Mouse (Mus musculus) embryonic facial prominence, embryonic 14.5 days (tissue): Measurements from ENCODE around the gene Mier3. TPM values are rescaled to one million over a fixed set of nuclear protein-coding genes. Genes with fewer than 3 reads are reported as not detected.

Experiments
- ATAC-seq: fragments of 200-750 bp; cut with Nextera tagmentation; 2 replicates; pipeline ENCODE4 v1.8.0; 2017; ENCODE audit warnings: low read depth, moderate number of reproducible peaks, moderate TSS enrichment
- DNase-seq: peaks from one replicate; pipeline ENCODE4 v3.0.0-alpha.2; 2015; ENCODE audit warnings: low spot score
- H3K27ac ChIP-seq: fragments of 300-500 bp; sonication (generic); replicated peaks from 2 replicates; pipeline ENCODE4 v1.5.1; 2014; ENCODE audit warnings: low read depth, mild to moderate bottlenecking, low read length, moderate library complexity
- H3K27me3 ChIP-seq: fragments of 300-500 bp; sonication (generic); replicated peaks from 2 replicates; pipeline ENCODE4 v1.6.1; 2014; ENCODE audit warnings: low read length; ENCODE audit not compliant: control insufficient read depth, insufficient read depth
- H3K36me3 ChIP-seq: fragments of 300-500 bp; sonication (generic); 2 replicates; pipeline ENCODE4 v1.6.1; 2014; ENCODE audit warnings: low read length, mixed read lengths; ENCODE audit not compliant: control insufficient read depth, insufficient read depth
- H3K4me1 ChIP-seq: fragments of 300-500 bp; sonication (generic); 2 replicates; pipeline ENCODE4 v1.6.1; 2014; ENCODE audit warnings: antibody characterized with exemption, low read length; ENCODE audit not compliant: control insufficient read depth, insufficient read depth
- H3K4me2 ChIP-seq: fragments of 300-500 bp; sonication (generic); 2 replicates; pipeline ENCODE4 v1.6.1; 2014; ENCODE audit warnings: low read depth, mild to moderate bottlenecking, low read length, moderate library complexity, mixed read lengths
- H3K4me3 ChIP-seq: fragments of 300-500 bp; sonication (generic); 2 replicates; pipeline ENCODE4 v1.5.1; 2014; ENCODE audit warnings: low read depth, mild to moderate bottlenecking, low read length
- H3K9ac ChIP-seq: fragments of 300-500 bp; sonication (generic); 2 replicates; pipeline ENCODE4 v1.6.1; 2014; ENCODE audit warnings: low read depth, mild to moderate bottlenecking, low read length, moderate library complexity, mixed read lengths
- H3K9me3 ChIP-seq: fragments of 300-500 bp; sonication (generic); 2 replicates; pipeline ENCODE4 v1.6.1; 2016; ENCODE audit warnings: low read length; ENCODE audit not compliant: control insufficient read depth
- WGBS: fragments of 180-500 bp; shearing (Covaris S2); extraction: QIAGEN DNeasy Blood & Tissue Kit; methylation state at CpG from one replicate; pipeline ENCODE4 v1.1.7; 2014; 5-methylcytosine and 5-hydroxymethylcytosine counted together
- polyA plus RNA-seq: library from polyadenylated mRNA; unstranded; fragments of >200 nt; fragmentation: Nextera tagmentation; extraction: Ambion mirVana; gene quantifications from 2 replicates; pipeline ENCODE4 v1.2.1, GENCODE M21; 2014

The Mier3 gene
- 28.4 and 28.7 TPM in 2 replicates for polyA plus RNA-seq

DNA sequence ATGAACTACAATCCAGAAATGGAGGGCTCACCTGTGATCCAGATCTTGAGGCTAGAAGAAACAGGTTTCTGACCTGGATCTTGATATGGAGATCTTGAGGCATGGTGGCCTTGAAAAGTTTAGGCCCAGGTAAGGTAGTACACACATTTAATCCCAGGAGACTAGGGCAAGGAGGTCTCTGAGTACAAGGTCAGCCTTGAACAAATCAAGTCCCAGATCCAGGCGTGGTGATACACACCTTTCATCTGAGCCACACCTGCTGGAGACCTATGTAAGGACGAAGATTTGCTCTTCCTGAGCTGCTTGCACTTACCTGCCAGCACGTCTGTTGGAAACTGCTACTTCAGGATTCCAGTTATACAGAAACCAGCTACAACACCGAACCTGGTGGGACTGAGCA, at the start of gene Mier3:
Gene Mier3 (plus strand): TSS at position 301 of the 400 bp plus-strand sequence.
- DNase-seq (no peak), ATAC-seq (no peak)
- Histone ChIP-seq H3K4me2 (no peak within 1 kb of the TSS), H3K27ac (no peak within 1 kb of the TSS), H3K4me3 (no peak within 1 kb of the TSS), H3K9me3 (no peaks in the 10 kb centered on the region), H3K4me1 (0 out of 2 replicates have a peak, but pooled peaks cover 5% of the 10 kb centered on the region), H3K27me3 (no peaks in the 10 kb centered on the region), H3K9ac (no peak within 1 kb of the TSS), H3K36me3 (no peaks in the 10 kb centered on the region)
- 82% methylated on average over 4 of the region's 4 CpGs for WGBS

DNA sequence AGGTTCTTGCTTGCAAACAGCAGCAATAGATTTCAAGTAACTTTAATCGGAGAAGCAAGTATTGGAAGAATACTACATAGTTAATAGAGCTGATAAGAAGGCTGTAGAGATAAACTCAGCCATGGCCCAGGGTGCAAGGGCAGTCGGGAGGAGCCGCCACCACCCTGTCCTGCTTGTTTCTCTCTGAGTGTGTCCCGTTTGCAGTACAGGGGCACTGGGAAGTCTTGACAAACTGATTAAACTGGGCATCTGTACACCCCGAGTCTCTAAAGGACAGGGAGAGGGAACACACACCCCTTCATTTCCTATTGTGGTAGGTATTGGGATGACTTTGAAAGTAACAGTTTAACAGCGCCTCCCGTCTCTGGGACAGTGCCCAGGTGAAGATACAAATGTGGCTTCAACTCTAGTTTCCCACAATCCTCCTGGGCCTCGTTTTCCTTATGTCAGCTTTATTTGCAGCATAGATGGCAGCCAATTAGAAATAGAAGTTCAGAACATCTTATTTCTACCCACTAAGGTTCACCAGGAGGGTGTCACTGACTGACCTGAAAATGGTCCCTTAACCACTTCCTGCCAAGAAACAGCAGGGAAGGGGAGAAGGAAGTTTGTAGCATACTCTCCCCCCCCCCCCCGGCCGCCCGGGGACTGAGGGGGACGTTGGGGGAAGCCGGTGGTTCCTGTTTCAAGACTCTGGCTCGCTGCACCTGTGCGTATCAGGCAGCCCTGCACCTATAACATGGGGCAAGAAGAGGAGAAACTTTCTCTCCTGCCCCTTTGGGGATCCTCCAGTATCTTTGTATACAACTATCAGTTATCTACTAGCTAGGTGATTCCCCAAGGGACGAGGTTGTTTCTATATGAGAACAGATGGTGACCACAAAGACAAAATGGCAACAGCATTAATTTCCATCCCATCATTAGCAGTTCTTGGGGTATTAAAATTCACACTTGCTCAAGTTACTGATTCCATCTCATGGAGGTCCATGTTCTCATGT, 46.3 kb upstream of the Mier3 start:
- Histone ChIP-seq H3K4me1 (no peaks in the 10 kb centered on the region), H3K27me3 (no peaks in the 10 kb centered on the region), H3K9me3 (0 out of 2 replicates have a peak, but pooled peaks cover 4% of the 10 kb centered on the region), H3K9ac (no peak overlapping the region), H3K27ac (no peak overlapping the region), H3K4me2 (no peak overlapping the region), H3K4me3 (no peak overlapping the region), H3K36me3 (no peaks in the 10 kb centered on the region)
- ATAC-seq (no peak), DNase-seq (no peak)
- 87% methylated on average over 10 of the region's 16 CpGs for WGBS

DNA sequence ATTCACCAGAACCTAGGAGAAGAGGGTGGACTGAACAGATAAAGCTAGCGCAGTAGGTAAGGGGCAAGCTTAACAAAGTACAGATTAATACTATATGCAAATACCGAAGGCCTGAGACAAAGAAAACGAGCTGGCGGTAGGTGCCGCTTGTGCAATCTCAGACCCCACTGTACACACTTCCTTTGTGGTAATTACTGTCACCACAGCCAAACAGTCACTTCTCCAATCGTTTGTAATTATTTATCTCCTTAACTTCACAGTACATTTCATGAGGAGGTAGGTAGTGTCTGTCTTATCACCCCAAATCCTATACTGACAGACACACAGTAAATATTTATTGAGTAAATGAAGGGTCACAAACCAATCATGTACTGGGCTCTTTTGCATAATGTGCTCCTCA, 40.5 kb upstream of the Mier3 start:
- no peak for ATAC-seq
- Histone ChIP-seq H3K4me1 (no peaks in the 10 kb centered on the region), H3K4me3 (no peak overlapping the region), H3K4me2 (no peak overlapping the region), H3K27me3 (no peaks in the 10 kb centered on the region), H3K27ac (no peak overlapping the region), H3K9ac (no peak overlapping the region), H3K9me3 (0 out of 2 replicates have a peak, but pooled peaks cover 4% of the 10 kb centered on the region), H3K36me3 (no peaks in the 10 kb centered on the region)
- 88% methylated on average over 6 of the region's 6 CpGs for WGBS
- no peak for DNase-seq

DNA sequence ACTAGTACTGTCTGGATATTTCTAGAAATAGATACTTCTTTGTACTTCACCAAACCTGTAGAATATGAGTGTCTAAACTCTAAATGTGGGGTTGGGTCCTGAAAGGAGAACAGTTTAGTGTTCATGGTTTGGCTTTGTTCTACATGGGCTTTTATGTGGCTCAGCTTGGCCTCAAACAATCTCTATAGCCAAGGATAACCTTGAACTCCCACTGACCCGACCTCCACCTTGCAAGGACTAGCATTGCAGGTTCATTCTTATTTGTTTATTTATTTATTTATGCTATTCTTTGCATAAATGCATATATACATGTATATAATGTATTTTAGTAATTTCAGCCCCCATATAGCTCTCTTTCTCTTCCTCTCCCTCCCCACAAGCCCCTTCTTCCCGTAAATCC, 37.1 kb upstream of the Mier3 start:
- ATAC-seq (no peak), DNase-seq (no peak)
- Histone ChIP-seq H3K9ac (no peak overlapping the region), H3K4me3 (no peak overlapping the region), H3K27ac (no peak overlapping the region), H3K4me2 (no peak overlapping the region), H3K4me1 (no peaks in the 10 kb centered on the region), H3K9me3 (no peaks in the 10 kb centered on the region), H3K36me3 (no peaks in the 10 kb centered on the region), H3K27me3 (no peaks in the 10 kb centered on the region)
- 63% methylated on average over 2 of the region's 2 CpGs for WGBS

DNA sequence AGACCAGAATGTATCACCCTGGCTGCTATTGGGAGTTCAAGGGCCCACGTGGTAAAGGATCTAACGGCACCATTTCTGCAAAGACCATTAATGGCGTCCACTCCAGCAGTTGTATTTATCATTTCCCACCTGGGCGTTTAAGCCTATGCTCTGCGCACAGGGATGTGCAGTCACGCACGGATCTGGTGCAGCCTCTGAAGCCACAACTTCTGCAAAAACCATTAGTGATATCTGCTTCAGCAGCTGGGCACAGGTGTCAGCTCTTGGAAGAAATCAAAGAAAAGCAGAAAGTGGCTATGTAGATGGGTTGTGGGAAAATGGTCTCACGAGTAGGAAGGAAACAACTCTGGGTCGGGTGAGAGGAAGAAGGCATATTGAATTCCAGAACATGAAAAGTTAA, 34.6 kb upstream of the Mier3 start:
- Histone ChIP-seq H3K27ac (no peak overlapping the region), H3K9me3 (no peaks in the 10 kb centered on the region), H3K4me1 (no peaks in the 10 kb centered on the region), H3K36me3 (no peaks in the 10 kb centered on the region), H3K27me3 (no peaks in the 10 kb centered on the region), H3K4me2 (no peak overlapping the region), H3K4me3 (no peak overlapping the region), H3K9ac (no peak overlapping the region)
- no peak for DNase-seq
- WGBS, result 82% methylated on average over 9 of the region's 9 CpGs
- ATAC-seq, result no peak

DNA sequence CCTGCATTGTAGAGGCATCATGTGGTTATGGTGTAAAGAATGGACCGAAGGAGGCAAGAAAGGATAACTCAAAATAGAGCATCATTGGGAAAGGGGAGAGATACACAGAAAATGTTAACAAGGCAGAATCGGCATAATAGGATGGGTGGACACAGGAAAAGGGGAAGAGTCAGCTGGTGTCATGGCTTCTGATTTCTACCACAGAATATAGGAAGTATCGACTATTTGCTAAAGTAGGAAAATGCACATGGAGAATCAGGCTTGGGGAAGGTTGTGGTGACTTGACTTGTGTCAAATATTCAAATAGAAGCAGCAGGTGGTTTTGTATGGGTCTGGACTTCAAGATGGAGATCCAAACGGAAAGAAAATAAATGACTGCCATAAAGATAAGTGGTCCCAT, 33.5 kb upstream of the Mier3 start:
- no peak overlapping the region for H3K9ac ChIP-seq
- no peaks in the 10 kb centered on the region for H3K4me1 ChIP-seq
- no peaks in the 10 kb centered on the region for H3K27me3 ChIP-seq
- no peak overlapping the region for H3K27ac ChIP-seq
- H3K4me2 ChIP-seq, result no peak overlapping the region
- 86% methylated on average over 4 of the region's 4 CpGs for WGBS
- H3K36me3 ChIP-seq, result no peaks in the 10 kb centered on the region
- no peak overlapping the region for H3K4me3 ChIP-seq
- H3K9me3 ChIP-seq, result no peaks in the 10 kb centered on the region
- no peak for DNase-seq
- ATAC-seq, result no peak

DNA sequence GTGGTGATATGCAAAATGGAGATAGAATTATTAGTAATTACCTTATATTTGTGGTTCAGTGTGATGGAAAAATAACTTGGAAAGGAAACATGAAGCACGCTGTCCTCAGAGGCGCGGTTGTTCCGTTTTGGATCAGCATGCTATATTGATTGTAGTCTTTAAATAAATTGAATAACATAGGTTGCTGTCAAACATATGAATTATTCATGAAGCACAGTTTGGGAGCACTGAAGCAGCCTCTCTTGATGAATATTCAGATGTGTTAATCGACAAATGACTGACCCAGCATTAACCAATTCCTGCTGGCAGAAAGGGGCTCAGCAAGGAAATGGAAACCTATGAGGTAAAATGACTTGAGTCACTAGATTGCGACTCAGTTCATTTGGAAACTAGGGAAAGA, 29.8 kb upstream of the Mier3 start:
- 75% methylated on average over 6 of the region's 6 CpGs for WGBS
- DNase-seq, result peak; percentile 5
- no peak for ATAC-seq
- no peaks in the 10 kb centered on the region for H3K4me1 ChIP-seq
- H3K27me3 ChIP-seq, result no peaks in the 10 kb centered on the region
- no peak overlapping the region for H3K4me3 ChIP-seq
- H3K4me2 ChIP-seq, result no peak overlapping the region
- H3K9me3 ChIP-seq, result no peaks in the 10 kb centered on the region
- no peak overlapping the region for H3K27ac ChIP-seq
- H3K9ac ChIP-seq, result no peak overlapping the region
- no peaks in the 10 kb centered on the region for H3K36me3 ChIP-seq

DNA sequence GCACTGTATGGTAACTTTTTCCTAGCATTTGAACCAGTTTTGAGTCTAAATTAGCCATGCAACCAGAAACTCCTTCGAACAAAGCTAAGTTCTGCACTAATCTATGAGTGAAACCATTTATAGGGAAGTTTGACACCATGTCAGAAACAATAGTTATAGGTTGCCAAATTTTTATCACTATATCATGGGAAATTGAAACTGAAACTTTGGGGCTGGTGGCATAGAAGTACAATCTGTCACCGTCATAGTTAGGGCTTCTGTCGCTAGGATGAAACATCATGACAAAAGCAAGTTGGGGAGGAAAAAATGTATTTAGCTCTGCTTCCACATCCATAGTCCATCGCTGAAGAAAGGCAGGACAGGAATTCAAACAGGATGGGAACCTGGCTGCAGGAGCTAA, 25.5 kb upstream of the Mier3 start:
- WGBS, result 80% methylated on average over 4 of the region's 4 CpGs

DNA sequence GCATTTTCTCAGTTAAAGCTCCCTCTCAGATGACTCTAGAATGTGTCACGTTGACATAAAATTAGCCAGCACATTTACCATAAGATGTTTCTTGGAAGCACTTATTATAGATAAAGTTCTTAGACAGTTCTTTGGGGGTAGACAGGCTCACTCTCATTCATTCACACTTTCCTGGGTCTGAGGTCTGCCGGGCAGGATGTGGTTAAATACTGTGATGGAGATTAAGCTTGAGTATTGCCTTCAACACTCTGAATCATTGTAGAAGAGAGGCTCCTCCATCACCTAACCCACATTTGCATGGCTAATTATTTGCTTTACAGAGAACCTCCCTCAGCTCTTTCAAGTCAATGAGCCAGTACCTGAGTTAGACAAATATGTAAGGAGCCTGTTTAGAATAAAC, 24.9 kb upstream of the Mier3 start:
- Histone ChIP-seq H3K4me2 (no peak overlapping the region), H3K9ac (no peak overlapping the region), H3K4me1 (peaks cover 12% of the 10 kb centered on the region), H3K27ac (no peak overlapping the region), H3K36me3 (no peaks in the 10 kb centered on the region), H3K4me3 (no peak overlapping the region), H3K27me3 (no peaks in the 10 kb centered on the region), H3K9me3 (no peaks in the 10 kb centered on the region)
- DNase-seq (no peak), ATAC-seq (no peak)
- 77% methylated on average over 2 of the region's 2 CpGs for WGBS

More for the DNA sequence above, 25.5 kb upstream of the Mier3 start:
- Histone ChIP-seq H3K4me1 (peaks cover 12% of the 10 kb centered on the region), H3K27ac (no peak overlapping the region), H3K36me3 (no peaks in the 10 kb centered on the region), H3K4me3 (no peak overlapping the region), H3K27me3 (no peaks in the 10 kb centered on the region), H3K9ac (no peak overlapping the region), H3K4me2 (no peak overlapping the region), H3K9me3 (no peaks in the 10 kb centered on the region)
- DNase-seq (no peak), ATAC-seq (no peak)
